8 mouse cellular contexts compared by ENCODE assay signal in the genomic region with DNA sequence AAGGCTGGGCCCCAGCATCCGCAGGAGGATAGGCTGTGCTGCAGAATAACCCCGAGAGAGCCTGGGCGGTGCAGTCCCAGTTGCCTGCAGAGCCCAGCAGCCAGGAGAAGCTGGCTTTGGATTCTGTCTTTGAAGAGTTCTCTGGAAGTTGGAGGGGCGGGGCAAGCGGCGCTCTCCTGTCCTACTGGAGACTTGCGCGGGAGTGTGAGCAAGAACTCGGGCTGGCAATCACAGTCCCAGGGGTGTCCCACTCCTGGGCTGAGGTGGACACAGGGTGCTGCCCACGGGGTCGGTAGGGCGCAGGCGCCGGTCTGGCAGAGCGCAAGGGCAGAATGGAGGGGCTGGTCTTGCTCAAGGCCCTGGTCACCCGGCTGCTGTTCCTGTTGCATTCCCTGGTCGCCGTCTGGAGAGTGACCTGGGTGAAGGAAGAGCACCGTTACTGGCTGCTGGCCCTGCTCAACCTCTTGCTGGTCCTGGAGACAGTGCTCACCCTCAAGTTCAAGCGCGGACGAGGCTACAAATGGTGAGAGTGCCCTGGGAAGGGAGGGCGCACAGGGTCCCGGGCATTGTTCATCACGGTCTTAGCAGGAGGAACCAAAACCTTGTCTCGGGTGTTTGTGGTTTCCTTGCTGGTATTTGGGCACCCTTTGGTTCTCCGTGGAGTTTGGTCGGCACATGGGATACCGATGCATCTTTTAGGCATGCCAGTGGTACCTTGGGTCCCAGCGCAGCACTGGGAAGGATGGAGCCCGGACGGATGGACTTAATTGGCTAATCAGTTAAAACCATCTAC. TPM values are rescaled to one million over a fixed set of nuclear protein-coding genes. Genes with fewer than 3 reads are reported as not detected.
A peak's percentile ranks its signal among the peaks of the same experiment; 100 is the strongest.
DNase-seq lines count a peak whose midpoint lies in the region; ATAC-seq lines count a peak whose summit lies in the region.

TSS of gene Tmem26 (plus strand) at position 79 of the 793 bp plus-strand sequence.

- H3K9me3 ChIP-seq in hindbrain, embryonic 16.5 days (ENCODE audit: control insufficient read depth, low read length) = no peaks in the 10 kb centered on the region
- no peaks in the 10 kb centered on the region for H3K9me3 ChIP-seq in liver, embryonic 13.5 days (replicated peaks)
- no peaks in the 10 kb centered on the region for H3K9me3 ChIP-seq in neural tube, embryonic 13.5 days

- H3K27me3 ChIP-seq in hindbrain, embryonic 16.5 days (replicated peaks; ENCODE audit: control insufficient read depth, insufficient read depth, low read length) = no peaks in the 10 kb centered on the region
- H3K27me3 ChIP-seq in liver, embryonic 13.5 days = peaks cover 14% of the 10 kb centered on the region; the same call in 1 of the 2 replicates
- H3K27me3 ChIP-seq in neural tube, embryonic 13.5 days = peaks cover 4% of the 10 kb centered on the region

- WGBS in hindbrain, embryonic 16.5 days = 1% methylated on average over 27 of the region's 32 CpGs
- WGBS in liver, embryonic 13.5 days (ENCODE audit: insufficient replicate concordance) = 2% methylated on average over 32 of the region's 32 CpGs
- 2% methylated on average over 32 of the region's 32 CpGs for WGBS in neural tube, embryonic 13.5 days

- peak within 1 kb of the TSS; percentile 89 for H3K4me2 ChIP-seq in hindbrain, embryonic 16.5 days (ENCODE audit: low read length)
- peak within 1 kb of the TSS; percentile 59 for H3K4me2 ChIP-seq in liver, embryonic 13.5 days
- H3K4me2 ChIP-seq in neural tube, embryonic 13.5 days = peak within 1 kb of the TSS; percentile 83

- peak; percentile 73 for DNase-seq in adrenal gland, postnatal 14 days
- DNase-seq in forelimb bud, embryonic 11.5 days (ENCODE audit: low read depth, low spot score) = peak; percentile 35
- DNase-seq in liver, embryonic 13.5 days = no peak
- DNase-seq in cerebellum, postnatal 4 days (ENCODE audit: low spot score in 2 of 2) = no peak
- no peak for DNase-seq in left cerebral cortex, adult 11 months (ENCODE audit: low spot score)

- H3K4me1 ChIP-seq in hindbrain, embryonic 16.5 days (ENCODE audit: control insufficient read depth, insufficient read depth, low read depth, low read length) = peaks cover 4% of the 10 kb centered on the region; the same call in 1 of the 2 replicates
- peaks cover 3% of the 10 kb centered on the region; the same call in 1 of the 2 replicates for H3K4me1 ChIP-seq in liver, embryonic 13.5 days (replicated peaks)
- peaks cover 18% of the 10 kb centered on the region for H3K4me1 ChIP-seq in neural tube, embryonic 13.5 days (replicated peaks)

- peak; percentile 42 for ATAC-seq in CD4-positive, CD25-positive, alpha-beta regulatory T cell, adult 4 months
- ATAC-seq in hindbrain, embryonic 16.5 days = peak; percentile 72
- ATAC-seq in liver, embryonic 13.5 days (ENCODE audit: low read depth) = no peak
- ATAC-seq in neural tube, embryonic 13.5 days (ENCODE audit: low read depth) = peak; percentile 67

- H3K27ac ChIP-seq in hindbrain, embryonic 16.5 days (ENCODE audit: low read depth, low read length) = no peak within 1 kb of the TSS
- H3K27ac ChIP-seq in liver, embryonic 13.5 days = no peak within 1 kb of the TSS
- no peak within 1 kb of the TSS for H3K27ac ChIP-seq in neural tube, embryonic 13.5 days (replicated peaks)

- peak within 1 kb of the TSS; percentile 49 for H3K9ac ChIP-seq in hindbrain, embryonic 16.5 days (ENCODE audit: low read depth, low read length)
- H3K9ac ChIP-seq in liver, embryonic 13.5 days = peak within 1 kb of the TSS; percentile 17; the same call in 1 of the 2 replicates
- H3K9ac ChIP-seq in neural tube, embryonic 13.5 days = peak within 1 kb of the TSS; percentile 68

- no peaks in the 10 kb centered on the region for H3K36me3 ChIP-seq in hindbrain, embryonic 16.5 days (ENCODE audit: control insufficient read depth, insufficient read depth, low read length)
- no peaks in the 10 kb centered on the region for H3K36me3 ChIP-seq in liver, embryonic 13.5 days
- H3K36me3 ChIP-seq in neural tube, embryonic 13.5 days = no peaks in the 10 kb centered on the region

- peak within 1 kb of the TSS; percentile 50 for H3K4me3 ChIP-seq in hindbrain, embryonic 16.5 days (ENCODE audit: low read length)
- peak within 1 kb of the TSS; percentile 44 for H3K4me3 ChIP-seq in liver, embryonic 13.5 days (replicated peaks)
- peak within 1 kb of the TSS; percentile 47 for H3K4me3 ChIP-seq in neural tube, embryonic 13.5 days

RNA-seq across cellular contexts. Expression of gene Tmem26, which starts in this region (rescaled TPM):
- polyA plus RNA-seq in CD4-positive, CD25-positive, alpha-beta regulatory T cell, adult 4 months (2017; shearing (Covaris generic)) = under 1 TPM; 0.31 to 0.44 TPM
- total RNA-seq in adrenal gland, postnatal 14 days (2021) = 6.9 and 9.3 TPM in 2 replicates
- 4.6 and 5.7 TPM in 2 replicates for polyA plus RNA-seq in hindbrain, embryonic 16.5 days (2015; fragmentation: Nextera tagmentation; extraction: Ambion mirVana)
- 1.5 and 1.6 TPM in 2 replicates for polyA plus RNA-seq in liver, embryonic 13.5 days (2015; fragmentation: Nextera tagmentation; extraction: Ambion mirVana)
- polyA plus RNA-seq in neural tube, embryonic 13.5 days (2015; fragmentation: Nextera tagmentation; extraction: Ambion mirVana) = 5.0 and 7.2 TPM in 2 replicates

Comparison
In these comparisons a context has a peak if more than half of its experiments do, and no peak if none do; other contexts are left out.
1. Peak in ATAC-seq in CD4-positive, CD25-positive, alpha-beta regulatory T cell, adult 4 months; RNA of the gene not detected or under 1 TPM.
2. DNase-seq: peak in adrenal gland, postnatal 14 days (single experiment) and forelimb bud, embryonic 11.5 days (single experiment); none in liver, embryonic 13.5 days (single experiment), cerebellum, postnatal 4 days (0 of 2) and left cerebral cortex, adult 11 months (single experiment).
3. H3K9ac ChIP-seq: peak in every context shown above with its lines; median percentile 68 in neural tube, embryonic 13.5 days; 49 in hindbrain, embryonic 16.5 days; 17 in liver, embryonic 13.5 days.
4. Peak in every context shown above with its lines, with median percentiles within 50 percentile points of each other: H3K4me2 ChIP-seq and H3K4me3 ChIP-seq.